Mouse (Mus musculus): Measurements from ENCODE around the gene Ggact.
A peak's percentile ranks its signal among the peaks of the same experiment; 100 is the strongest.

Ggact gene

DNA sequence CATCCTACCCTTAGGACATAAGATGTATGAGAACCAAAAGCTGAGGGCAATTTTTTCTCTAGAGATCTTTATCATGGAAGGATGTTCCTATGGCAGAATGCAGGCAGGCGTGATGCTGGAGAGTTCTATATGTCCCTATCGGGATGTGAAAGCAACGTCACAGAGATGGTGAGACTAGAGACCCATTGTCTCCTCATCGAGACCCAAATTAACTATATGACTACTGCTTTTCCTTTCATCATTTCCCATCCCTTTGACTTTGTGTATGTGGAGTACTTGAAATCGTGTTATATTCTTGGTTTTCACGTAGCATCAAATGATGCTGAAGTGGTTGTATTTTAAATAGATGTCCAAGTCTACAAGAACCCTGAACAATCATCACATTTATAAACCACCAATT lies at the start of gene Ggact:
Ggact (minus strand) TSS at position 101 of the 400 bp plus-strand sequence.
- DNase-seq, result no peak

DNA sequence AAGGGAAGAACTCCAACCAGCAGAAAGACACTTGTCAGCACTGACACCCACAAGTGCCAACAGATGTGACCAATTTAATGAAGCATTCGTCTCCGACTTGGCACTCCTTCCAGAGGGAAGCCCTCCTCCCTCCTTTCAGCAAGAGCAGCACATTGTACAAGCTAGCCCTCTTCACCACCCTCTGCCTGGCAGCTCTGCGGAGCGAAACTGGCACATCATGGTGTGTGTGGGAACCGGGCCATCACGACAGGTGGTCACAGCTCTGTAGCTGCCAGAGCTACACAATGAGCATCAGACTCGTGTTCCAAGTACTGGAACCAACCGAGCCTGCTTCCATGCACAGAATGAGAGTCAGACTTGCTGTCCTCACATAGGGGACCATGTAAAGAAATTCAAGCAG lies 44.4 kb upstream of the Ggact start:
- DNase-seq, result no peak

- peak; percentile 55 for DNase-seq
Measured at GRCm38 (mm10) chr14:122953331-122953730, 39.8 kb upstream of the Ggact start.

DNA sequence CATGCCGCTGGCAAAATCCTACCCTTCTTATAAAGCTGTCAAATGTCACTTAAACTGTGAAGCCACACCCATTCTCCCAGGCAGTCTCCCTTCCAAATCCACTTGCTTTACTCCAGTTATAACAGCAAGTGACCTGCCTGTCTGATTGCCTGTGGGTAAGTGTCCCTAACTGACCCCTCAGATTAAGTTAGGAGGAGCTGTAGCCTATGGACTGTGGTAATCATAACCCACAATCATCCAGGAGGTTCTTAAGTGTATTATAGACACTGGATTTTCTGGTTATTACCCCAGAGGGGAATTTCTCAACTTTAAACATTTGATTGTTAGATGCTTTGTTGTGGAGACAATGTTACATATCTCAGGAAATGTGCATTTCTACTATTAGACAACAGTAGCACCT lies 39.0 kb upstream of the Ggact start:
- DNase-seq, result no peak

- no peak for DNase-seq
Measured at GRCm38 (mm10) chr14:122951676-122952445, 38.3 kb upstream of the Ggact start.

DNA sequence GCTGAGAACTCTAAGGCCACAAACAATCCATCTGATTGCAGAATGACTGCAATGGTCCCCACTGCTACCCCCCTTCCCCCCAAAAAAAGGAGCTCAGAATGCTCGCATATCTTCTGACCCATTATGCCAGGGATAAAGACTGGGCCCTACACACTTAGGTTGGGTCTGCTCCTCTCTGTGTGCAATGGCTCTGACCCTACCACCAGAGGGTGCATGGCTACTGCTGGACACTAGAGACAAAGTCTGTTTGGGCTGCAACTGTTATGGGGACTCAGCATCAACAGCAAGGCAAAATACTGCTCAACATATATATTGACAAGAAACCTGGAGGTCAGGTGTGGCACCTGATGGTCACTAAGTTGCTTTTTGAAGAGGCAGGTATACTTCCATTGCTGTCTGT lies 37.4 kb upstream of the Ggact start:
- no peak for DNase-seq

GRCm38 (mm10) chr14:122943475-122943853 lies 29.9 kb upstream of the Ggact start:
- no peak for DNase-seq

- no peak for DNase-seq
Measured at GRCm38 (mm10) chr14:122942757-122943474, 29.4 kb upstream of the Ggact start.

- DNase-seq, result no peak
Measured at GRCm38 (mm10) chr14:122936460-122936859, 22.9 kb upstream of the Ggact start.

DNA sequence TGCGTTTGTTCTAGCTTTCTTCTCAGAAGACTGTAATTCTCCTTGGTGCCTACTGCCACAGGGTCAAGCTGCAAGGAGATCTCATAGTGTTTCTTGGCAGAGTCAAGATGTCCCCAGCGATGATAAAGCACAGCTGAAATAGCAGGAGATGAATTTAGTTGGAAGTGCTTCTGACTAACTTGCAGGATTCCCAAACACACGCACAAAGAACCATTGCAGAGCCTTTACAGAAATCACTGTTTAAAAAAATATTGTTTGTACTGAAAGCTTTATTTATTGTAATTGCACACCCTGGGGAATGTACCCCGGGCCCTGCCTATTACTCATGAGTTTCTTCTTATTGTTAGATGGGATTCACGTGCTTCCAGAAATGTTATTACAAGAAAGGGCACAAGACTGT lies 6.5 kb upstream of the Ggact start:
- DNase-seq, result no peak

- DNase-seq, result no peak
Measured at GRCm38 (mm10) chr14:122917676-122918075, 4.1 kb upstream of the Ggact start.

DNA sequence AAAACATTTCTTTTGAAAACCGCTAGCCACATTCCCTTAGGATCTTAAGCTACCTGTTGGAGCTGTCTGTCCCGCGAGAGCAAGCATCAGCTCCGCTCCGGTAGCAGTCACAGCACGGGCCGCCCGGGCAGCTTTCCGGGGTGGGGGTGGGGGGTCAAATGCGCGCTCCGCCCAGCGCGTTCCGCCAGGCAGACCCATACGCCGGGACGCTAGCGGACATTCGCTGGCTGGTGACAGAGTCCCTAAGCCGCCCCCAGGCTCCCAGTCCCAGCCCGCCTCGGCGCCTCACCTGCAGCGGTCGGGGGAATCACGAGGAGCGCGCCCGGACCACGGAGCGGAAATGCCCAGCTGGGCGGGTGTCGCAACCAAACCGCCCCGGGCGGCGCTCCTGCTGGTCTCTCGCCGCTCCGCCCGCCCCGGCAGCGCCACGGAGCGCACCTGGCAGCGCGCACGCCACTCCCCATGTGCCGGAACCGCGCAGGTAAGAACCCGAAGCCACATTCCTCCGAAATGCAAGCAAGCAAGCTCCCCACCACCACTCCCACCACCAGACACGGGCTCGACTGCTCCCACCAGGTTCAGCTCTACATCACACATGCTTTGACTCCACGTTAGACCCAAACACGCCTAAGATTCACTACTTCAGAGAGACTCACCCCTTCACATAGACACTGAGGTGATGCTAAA lies 602 bp downstream of the Ggact start:
- DNase-seq, result peak; percentile 82

GRCm38 (mm10) chr14:122912137-122912536 lies 1.4 kb downstream of the Ggact start:
- DNase-seq, result no peak

GRCm38 (mm10) chr14:122911265-122911664 lies 2.3 kb downstream of the Ggact start:
- DNase-seq, result no peak

- no peak for DNase-seq
Measured at GRCm38 (mm10) chr14:122909368-122910091, 4.0 kb downstream of the Ggact start.

- DNase-seq, result no peak
Measured at GRCm38 (mm10) chr14:122908075-122908474, 5.5 kb downstream of the Ggact start.

GRCm38 (mm10) chr14:122905007-122905406 lies 8.6 kb downstream of the Ggact start:
- peak; percentile 19 for DNase-seq

GRCm38 (mm10) chr14:122903923-122904351 lies 9.6 kb downstream of the Ggact start:
- peak; percentile 71 for DNase-seq

GRCm38 (mm10) chr14:122902884-122903283 lies 10.7 kb downstream of the Ggact start:
- peak; percentile 95 for DNase-seq

DNA sequence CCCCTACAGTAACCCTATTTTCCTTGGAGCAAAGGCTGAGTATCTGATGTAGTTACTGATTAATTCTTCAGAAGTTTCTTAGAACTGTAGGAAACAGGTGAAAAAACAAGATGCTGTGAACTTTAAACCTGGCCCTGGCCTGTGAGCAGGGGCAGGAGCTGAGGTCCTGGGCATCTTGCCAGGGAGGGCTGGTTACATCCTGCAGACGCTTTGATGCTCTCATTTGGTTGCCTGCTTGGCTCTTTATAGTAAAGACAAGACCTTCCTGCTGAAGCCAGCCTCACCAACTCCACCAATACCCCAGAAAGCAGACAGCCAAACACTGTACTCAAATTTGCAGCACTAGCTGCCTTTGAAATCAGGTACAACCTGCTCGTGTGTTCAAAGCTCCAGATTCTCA lies 11.4 kb downstream of the Ggact start:
- DNase-seq, result peak; percentile 93

- DNase-seq, result peak; percentile 20
Measured at GRCm38 (mm10) chr14:122901715-122902114, 11.8 kb downstream of the Ggact start.

GRCm38 (mm10) chr14:122901177-122901576 lies 12.4 kb downstream of the Ggact start:
- DNase-seq, result no peak

- DNase-seq, result no peak
Measured at GRCm38 (mm10) chr14:122900679-122901078, 12.9 kb downstream of the Ggact start.

Data from kidney, adult 11 months (tissue).